Mouse (Mus musculus) layer of hippocampus, adult 11-12 months (tissue): Measurements from ENCODE around the gene Fbxw4.
"Not testable (repeated sequence)": the region's sequence is repeated elsewhere in the genome, so short reads cannot be mapped to it uniquely, and the experiment has no call there.

ENCODE experiments used
- DNase-seq: peaks from one replicate; pipeline ENCODE4 v3.0.0; 2022; ENCODE audit warnings: low spot score

Fbxw4 gene

DNA sequence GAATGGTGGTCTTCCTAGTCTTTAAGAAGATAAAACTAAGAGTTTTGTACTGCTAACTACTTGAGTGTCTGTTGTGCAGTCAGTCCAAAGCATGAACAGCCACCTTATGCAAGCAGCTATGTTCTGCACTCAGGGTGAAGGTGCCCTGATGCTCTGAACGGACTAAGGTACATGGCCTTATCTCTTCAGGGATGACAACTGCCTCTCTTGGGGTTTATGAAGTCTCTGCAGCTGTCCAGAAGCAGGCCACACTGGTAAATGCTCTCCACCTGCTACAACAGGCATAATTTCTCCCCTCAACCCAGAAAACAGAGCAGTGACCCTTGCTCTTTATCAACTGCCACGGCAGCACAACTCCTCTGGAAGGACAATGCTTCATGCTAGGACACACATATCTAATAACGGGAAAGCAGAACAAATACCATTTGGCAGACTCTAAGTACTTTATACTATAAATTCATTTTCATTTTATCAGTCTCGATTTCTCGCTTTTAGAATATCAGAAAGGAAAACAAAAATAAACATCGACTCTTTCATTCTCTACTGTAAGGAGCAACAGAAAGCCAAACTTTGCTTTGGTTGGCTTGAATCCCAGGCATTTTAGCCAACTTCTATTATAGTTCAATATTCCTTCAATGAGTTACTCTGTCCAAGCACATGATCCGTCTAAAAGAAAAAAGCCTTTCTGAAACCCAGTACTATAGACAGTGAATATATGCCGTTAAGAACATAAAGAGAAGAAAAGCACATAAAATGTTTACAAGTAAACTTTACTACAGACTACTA, 3.1 kb downstream of the Fbxw4 start:
- DNase-seq: no peak

- DNase-seq: no peak
Measured at GRCm38 (mm10) chr19:45655870-45656269, 4.2 kb downstream of the Fbxw4 start.

DNA sequence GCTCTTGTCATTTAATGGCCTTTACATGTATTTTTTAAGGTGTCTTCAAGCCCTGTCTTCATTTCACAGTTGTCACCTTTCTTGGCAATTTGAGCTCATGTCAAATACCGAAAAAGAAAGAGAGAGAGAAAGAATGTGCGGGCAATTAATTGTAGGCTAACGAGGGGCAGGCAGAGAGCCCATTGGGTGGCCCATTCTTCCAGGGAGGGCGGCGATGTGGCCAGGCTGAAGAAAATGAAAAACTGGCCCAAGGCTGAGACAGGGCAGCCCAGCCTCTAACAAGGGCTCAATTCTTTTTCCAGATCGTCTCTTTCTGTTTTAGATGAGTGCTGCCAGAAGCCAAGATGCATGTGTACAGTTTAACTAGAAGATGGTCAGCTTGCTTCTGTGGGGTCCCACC, 6.1 kb downstream of the Fbxw4 start:
- no peak for DNase-seq

DNA sequence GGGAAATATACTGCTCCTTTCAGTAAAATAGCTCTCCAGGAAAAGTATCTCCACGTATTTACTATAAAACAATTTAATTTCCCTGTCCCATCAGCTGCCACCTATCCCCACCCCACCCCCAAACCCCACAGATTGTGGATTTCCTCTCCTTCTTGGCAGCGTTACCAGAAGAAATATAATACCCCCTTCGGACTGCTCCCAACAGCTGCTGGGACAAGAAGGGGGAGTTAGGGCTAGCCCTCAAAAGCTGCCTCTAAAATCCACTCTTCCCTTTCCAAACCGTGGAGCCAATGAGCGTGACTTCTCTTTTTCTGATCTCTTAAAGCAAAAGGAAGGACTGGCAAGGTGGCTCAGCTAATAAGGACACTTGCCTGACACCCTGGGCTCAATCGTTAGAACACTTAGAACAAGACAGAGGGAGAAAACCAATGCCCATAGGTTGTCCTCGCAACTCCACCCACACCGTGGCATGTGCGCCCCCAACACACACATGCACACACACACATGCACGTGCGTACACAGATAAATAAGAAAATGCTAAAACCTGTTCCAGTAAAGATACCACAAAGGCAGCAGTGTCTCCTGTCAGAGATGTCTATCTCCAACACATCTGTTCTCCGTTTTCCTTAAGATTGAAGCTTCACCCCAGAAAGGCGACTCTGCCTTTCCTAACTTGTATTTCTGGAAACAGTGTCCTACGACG, 7.7 kb downstream of the Fbxw4 start:
- no peak for DNase-seq

- DNase-seq: no peak
Measured at GRCm38 (mm10) chr19:45651524-45651923, 8.6 kb downstream of the Fbxw4 start.

GRCm38 (mm10) chr19:45649776-45650175, 10.3 kb downstream of the Fbxw4 start:
- DNase-seq: no peak

DNA sequence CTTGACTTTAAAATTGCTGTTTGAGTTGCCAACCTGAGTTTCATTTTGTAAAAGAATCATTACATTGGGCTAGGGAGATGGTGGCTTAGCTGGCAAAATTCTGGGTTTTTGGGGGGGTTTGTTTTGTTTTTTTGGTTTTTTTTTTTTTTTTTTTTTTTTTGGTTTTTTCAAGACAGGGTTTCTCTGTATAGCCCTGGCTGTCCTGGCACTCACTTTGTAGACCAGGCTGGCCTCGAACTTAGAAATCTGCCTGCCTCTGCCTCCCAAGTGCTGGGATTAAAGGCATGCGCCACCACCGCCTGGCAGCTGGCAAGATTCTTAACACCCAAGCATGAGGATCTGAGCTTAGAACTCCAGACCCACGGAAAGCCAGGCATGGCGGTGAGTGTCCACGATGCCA, 11.6 kb downstream of the Fbxw4 start:
- DNase-seq: not testable (repeated sequence)

DNA sequence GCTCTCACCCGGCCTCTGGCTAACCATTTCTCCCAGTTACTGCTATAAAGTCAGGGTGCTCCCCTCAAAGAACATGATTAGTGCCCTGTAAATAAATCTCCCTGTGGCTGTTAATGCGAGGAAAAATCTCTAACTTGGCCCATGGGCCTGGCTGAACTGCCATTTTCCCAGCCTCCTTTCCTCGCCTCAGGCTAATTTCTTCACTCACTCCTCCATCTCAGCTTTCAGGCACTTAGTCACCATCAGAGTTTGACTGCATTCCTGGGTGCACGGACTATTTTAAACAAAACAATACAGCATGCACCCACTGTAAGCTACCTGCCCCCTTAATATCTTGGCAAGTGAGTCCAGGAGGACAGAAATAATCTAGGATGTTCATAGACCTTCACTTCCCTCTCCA, 13.2 kb downstream of the Fbxw4 start:
- no peak for DNase-seq

- no peak for DNase-seq
Measured at GRCm38 (mm10) chr19:45640691-45641090, 19.4 kb downstream of the Fbxw4 start.

- DNase-seq: no peak
Measured at GRCm38 (mm10) chr19:45635960-45636359, 24.2 kb downstream of the Fbxw4 start.

DNA sequence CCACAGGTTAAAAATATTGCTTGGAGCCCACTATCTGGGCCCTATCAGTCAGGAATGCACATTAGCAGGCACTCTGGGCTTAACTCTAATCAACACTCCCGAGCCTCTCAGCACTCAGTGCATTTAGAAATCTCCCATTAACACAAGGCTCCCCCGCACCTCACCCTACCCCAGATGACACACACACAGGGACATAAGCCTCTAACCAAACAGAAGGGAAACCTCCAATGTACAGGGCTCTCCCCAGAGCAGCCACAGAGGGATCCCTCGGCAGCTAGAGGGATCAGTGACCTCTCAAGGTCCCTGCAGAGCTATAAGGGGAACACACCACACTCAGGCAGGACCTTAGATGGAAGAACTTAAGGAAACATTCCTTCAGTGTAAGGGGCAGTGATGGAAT, 28.5 kb downstream of the Fbxw4 start:
- no peak for DNase-seq

DNA sequence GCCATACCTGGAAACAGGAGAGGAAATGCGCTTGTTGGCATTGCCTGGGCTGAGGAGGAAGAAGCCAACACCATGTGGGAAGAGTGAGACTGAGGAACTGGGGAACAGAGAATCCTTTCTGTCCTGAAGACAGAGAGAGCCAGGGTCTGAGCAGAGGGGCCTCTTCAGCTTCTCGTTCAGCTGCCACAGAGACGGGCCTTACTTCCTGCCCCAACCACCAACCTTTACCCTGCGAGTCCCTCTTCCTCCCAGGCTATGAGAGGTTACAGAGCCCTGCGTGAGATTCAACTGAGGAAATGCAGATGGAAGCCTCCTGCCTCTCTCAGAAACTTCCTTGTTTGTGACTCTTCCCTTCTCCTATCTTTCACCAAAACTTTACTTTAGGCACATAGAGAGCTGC, 29.2 kb downstream of the Fbxw4 start:
- DNase-seq: no peak

DNA sequence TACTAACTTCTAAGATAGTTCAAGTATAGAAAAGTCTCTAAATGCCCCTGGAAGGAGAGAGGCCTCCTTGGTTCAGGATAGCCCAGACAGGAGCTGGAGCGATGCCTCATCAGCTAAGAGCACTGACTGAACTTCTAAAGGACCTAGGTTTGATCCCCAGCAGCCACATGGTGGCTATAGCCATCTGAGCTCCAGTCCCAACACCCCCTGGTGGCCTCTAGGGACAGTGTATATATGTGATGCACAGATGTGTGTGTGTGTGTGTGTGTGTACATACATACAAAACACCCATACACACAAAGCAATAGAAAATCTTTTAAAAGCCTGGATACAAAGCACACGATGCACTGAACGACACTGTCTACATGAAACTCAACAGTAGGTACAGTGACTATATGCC, 30.9 kb downstream of the Fbxw4 start:
- DNase-seq: no peak

GRCm38 (mm10) chr19:45628649-45629048, 31.5 kb downstream of the Fbxw4 start:
- DNase-seq: no peak

GRCm38 (mm10) chr19:45627036-45627435, 33.1 kb downstream of the Fbxw4 start:
- DNase-seq: no peak

- DNase-seq: no peak
Measured at GRCm38 (mm10) chr19:45623710-45624109, 36.4 kb downstream of the Fbxw4 start.

DNA sequence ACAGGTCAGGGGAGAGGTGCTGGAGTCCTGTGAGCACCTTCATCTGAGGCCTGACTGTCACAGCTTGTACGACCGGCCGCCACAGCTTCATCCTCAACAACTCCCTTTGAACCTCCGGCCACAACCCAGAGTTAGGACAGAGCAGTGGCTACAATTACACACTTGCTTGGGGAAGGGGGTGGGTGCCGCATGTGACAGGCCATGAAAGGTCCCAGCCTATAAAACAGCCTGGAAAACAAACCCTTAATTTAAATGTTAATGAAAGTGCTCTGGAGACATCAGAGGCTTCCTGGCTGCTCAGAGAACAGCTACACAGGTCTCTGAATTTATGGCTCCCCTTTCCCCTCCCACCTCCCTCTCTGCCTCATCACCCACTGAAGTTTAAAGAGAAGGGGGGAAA, 38.0 kb downstream of the Fbxw4 start:
- no peak for DNase-seq

DNA sequence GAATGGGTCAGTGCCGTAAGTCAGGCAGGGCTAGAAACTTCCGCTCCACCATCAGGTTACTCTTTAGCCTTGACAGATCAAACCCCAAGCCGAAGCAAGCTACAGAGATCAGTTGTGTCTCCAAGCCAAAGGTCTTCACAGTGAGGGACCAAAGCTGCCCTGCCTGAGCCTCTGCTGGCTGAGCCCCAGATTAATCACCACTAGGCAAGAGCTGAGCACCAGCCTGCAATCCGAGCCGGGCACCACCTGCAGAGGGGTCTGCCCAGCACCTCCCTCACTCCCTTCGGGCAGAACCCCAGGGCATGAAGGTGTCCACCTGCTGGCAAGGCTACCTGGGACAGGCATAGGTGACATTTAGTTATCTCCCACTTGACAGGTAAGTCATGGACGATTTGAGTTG, 39.1 kb downstream of the Fbxw4 start:
- no peak for DNase-seq

GRCm38 (mm10) chr19:45619744-45620501, 40.2 kb downstream of the Fbxw4 start:
- no peak for DNase-seq

DNA sequence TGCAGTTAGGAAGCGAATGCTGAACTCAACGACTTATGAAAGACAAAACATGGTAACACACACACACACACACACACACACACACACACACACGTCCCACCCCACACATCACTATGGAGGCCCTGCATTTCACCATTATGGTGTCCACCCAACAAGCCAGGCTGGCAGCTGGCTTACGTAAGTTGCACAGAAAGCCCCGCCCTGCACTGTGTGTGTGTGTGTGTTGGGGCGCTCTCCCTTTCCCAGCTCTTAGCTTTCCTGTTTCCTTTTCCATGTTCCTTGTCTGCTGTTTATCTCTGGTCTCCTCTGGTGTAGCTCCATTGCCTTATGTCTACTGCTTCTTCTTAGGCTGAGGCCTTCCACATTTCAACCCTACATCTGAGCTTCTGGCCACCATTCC, 41.9 kb downstream of the Fbxw4 start:
- DNase-seq: no peak

- DNase-seq: no peak
Measured at GRCm38 (mm10) chr19:45616735-45617134, 43.4 kb downstream of the Fbxw4 start.

- no peak for DNase-seq
Measured at GRCm38 (mm10) chr19:45616214-45616518, 43.9 kb downstream of the Fbxw4 start.
